Mouse (Mus musculus): ENCODE measurements around the gene Foxd2. TPM values are rescaled to one million over a fixed set of nuclear protein-coding genes. Genes with fewer than 3 reads are reported as not detected.
A peak's percentile ranks its signal among the peaks of the same experiment; 100 is the strongest.

Foxd2 gene
- polyA plus RNA-seq (2015; fragmentation: Nextera tagmentation; extraction: Ambion mirVana) = 0.07 TPM in 1 of 2 replicates, not detected in the other

DNA sequence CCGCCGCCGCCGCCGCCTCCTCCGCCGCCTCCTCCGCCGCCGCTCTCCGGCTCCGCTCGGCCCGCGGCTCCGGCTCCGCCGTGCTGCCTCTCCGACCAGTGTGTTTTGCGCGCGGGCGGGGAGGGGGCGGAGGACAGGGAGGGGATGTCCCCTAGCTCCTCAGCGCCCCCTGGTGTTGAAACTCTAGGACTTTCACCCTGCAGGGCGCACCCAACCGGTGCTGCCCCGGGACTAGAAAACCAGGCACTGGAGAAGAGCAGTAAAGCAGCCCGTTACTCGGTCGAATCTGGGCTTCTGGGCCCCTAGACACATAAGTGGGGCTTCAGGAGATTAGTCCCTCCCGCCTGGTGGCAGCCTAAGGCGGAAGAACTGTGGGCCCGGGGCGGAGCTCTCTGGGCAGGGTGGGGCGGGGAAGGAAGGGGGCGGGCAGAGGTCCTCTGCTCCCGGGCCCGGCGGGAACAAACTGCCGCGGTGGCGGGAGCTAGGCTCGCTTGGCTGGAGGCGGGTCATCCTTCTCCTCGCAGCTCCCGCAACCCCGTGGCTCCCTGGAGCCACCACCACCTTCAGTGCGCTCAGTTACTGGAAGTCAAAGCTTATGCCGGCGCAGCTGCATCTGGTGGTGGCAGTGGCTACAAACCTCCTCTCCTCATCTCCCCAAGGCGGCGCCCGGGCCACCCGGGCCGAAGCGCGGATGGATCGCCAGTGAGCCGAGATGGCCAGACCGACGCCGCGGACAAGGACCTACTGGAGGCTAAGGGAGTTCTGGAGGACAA lies at the start of gene Foxd2:
Foxd2 (minus strand) TSS at position 45 of the 773 bp plus-strand sequence.
- peaks cover 96% of the 10 kb centered on the region for H3K27me3 ChIP-seq (ENCODE audit: control insufficient read depth, insufficient read depth, low read length)
- peak; percentile 90 for ATAC-seq (replicated peaks; ENCODE audit: extremely low read depth, insufficient read depth, low FRiP score)
- peaks cover 3% of the 10 kb centered on the region for H3K4me1 ChIP-seq (ENCODE audit: control insufficient read depth, insufficient read depth, low read length)
- no peaks in the 10 kb centered on the region for H3K9me3 ChIP-seq (replicated peaks; ENCODE audit: control insufficient read depth, low read length)
- H3K36me3 ChIP-seq (ENCODE audit: control insufficient read depth, insufficient read depth) = no peaks in the 10 kb centered on the region
- peak within 1 kb of the TSS; percentile 49; the same call in 1 of the 2 replicates for H3K27ac ChIP-seq (ENCODE audit: low read length)
- H3K9ac ChIP-seq (ENCODE audit: low read length) = peak within 1 kb of the TSS; percentile 67
- H3K4me3 ChIP-seq (ENCODE audit: low read length) = peak within 1 kb of the TSS; percentile 62
- WGBS = under 1% methylated on average over 59 of the region's 64 CpGs
- peak within 1 kb of the TSS; percentile 97 for H3K4me2 ChIP-seq (ENCODE audit: low read depth, low read length)

DNA sequence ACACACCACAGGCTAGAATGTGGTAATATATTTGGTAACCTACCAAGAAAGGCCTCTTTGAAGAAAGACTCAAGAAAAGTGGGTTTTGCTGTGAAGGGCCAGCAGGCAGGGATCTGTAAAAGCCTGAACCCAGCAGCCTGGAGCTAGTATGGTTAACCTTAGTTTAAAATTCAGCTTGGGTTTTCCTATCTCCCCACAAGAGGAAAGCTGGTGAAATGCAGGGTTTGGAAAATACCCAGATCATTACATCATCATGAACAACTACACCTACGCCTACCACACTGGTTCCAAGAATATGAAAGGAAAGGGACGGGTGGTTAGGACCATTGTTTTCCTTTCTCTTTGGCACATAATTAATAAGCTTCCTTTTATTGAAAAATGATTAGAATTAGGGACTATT lies 49.6 kb upstream of the Foxd2 start:
- no peak for ATAC-seq (replicated peaks; ENCODE audit: extremely low read depth, insufficient read depth, low FRiP score)
- WGBS = 68% methylated on average over 2 of the region's 2 CpGs
- no peak overlapping the region for H3K9ac ChIP-seq (ENCODE audit: low read length)
- no peaks in the 10 kb centered on the region for H3K27me3 ChIP-seq (ENCODE audit: control insufficient read depth, insufficient read depth, low read length)
- H3K9me3 ChIP-seq (replicated peaks; ENCODE audit: control insufficient read depth, low read length) = no peaks in the 10 kb centered on the region
- H3K4me2 ChIP-seq (ENCODE audit: low read depth, low read length) = no peak overlapping the region
- H3K4me3 ChIP-seq (ENCODE audit: low read length) = no peak overlapping the region
- no peaks in the 10 kb centered on the region for H3K4me1 ChIP-seq (ENCODE audit: control insufficient read depth, insufficient read depth, low read length)
- peaks cover 9% of the 10 kb centered on the region for H3K36me3 ChIP-seq (ENCODE audit: control insufficient read depth, insufficient read depth)
- no peak overlapping the region for H3K27ac ChIP-seq (ENCODE audit: low read length)

DNA sequence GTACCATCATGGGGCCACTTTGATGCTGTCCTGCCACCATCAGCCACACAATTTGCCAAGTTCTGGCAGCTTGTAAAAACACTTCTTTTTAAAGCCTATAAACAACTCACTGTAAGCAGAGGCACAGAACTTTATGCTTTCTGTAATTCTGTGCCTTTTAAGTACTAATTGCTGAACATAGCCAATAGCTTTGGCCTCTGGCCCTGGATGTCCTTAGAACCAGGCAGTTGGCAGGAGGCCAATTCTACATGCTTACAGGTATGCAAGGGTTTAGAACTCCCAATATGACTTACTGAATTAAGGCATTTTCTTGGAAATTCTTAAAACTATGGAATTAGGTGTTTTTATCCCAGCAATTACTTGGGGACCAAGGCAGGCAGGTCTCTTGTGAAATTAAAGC lies 48.7 kb upstream of the Foxd2 start:
- no peaks in the 10 kb centered on the region for H3K27me3 ChIP-seq (ENCODE audit: control insufficient read depth, insufficient read depth, low read length)
- no peaks in the 10 kb centered on the region for H3K4me1 ChIP-seq (ENCODE audit: control insufficient read depth, insufficient read depth, low read length)
- H3K9ac ChIP-seq (ENCODE audit: low read length) = no peak overlapping the region
- no peak overlapping the region for H3K4me3 ChIP-seq (ENCODE audit: low read length)
- no peak overlapping the region for H3K4me2 ChIP-seq (ENCODE audit: low read depth, low read length)
- H3K36me3 ChIP-seq (ENCODE audit: control insufficient read depth, insufficient read depth) = peaks cover 4% of the 10 kb centered on the region
- H3K27ac ChIP-seq (ENCODE audit: low read length) = no peak overlapping the region
- no peak for ATAC-seq (replicated peaks; ENCODE audit: extremely low read depth, insufficient read depth, low FRiP score)
- H3K9me3 ChIP-seq (replicated peaks; ENCODE audit: control insufficient read depth, low read length) = no peaks in the 10 kb centered on the region

GRCm38 (mm10) chr4:114953172-114953571 lies 44.5 kb upstream of the Foxd2 start:
- H3K36me3 ChIP-seq (ENCODE audit: control insufficient read depth, insufficient read depth) = no peaks in the 10 kb centered on the region
- no peaks in the 10 kb centered on the region for H3K4me1 ChIP-seq (ENCODE audit: control insufficient read depth, insufficient read depth, low read length)
- 74% methylated on average over 3 of the region's 3 CpGs for WGBS
- no peak for ATAC-seq (replicated peaks; ENCODE audit: extremely low read depth, insufficient read depth, low FRiP score)
- no peaks in the 10 kb centered on the region for H3K9me3 ChIP-seq (replicated peaks; ENCODE audit: control insufficient read depth, low read length)
- no peak overlapping the region for H3K4me3 ChIP-seq (ENCODE audit: low read length)
- no peak overlapping the region for H3K27ac ChIP-seq (ENCODE audit: low read length)
- no peak overlapping the region for H3K9ac ChIP-seq (ENCODE audit: low read length)
- no peak overlapping the region for H3K4me2 ChIP-seq (ENCODE audit: low read depth, low read length)
- peaks cover 5% of the 10 kb centered on the region for H3K27me3 ChIP-seq (ENCODE audit: control insufficient read depth, insufficient read depth, low read length)

GRCm38 (mm10) chr4:114947852-114948481 lies 39.3 kb upstream of the Foxd2 start:
- Histone ChIP-seq H3K4me1 (ENCODE audit: control insufficient read depth, insufficient read depth, low read length) (no peaks in the 10 kb centered on the region), H3K4me3 (ENCODE audit: low read length) (no peak overlapping the region), H3K36me3 (ENCODE audit: control insufficient read depth, insufficient read depth) (no peaks in the 10 kb centered on the region), H3K9me3 (replicated peaks; ENCODE audit: control insufficient read depth, low read length) (no peaks in the 10 kb centered on the region), H3K27ac (ENCODE audit: low read length) (no peak overlapping the region), H3K9ac (ENCODE audit: low read length) (no peak overlapping the region), H3K27me3 (ENCODE audit: control insufficient read depth, insufficient read depth, low read length) (peaks cover 23% of the 10 kb centered on the region), H3K4me2 (ENCODE audit: low read depth, low read length) (no peak overlapping the region)
- ATAC-seq (replicated peaks; ENCODE audit: extremely low read depth, insufficient read depth, low FRiP score) = no peak
- WGBS = 54% methylated on average over 7 of the region's 7 CpGs

- no peak overlapping the region for H3K9ac ChIP-seq (ENCODE audit: low read length)
- peak; percentile 60 for ATAC-seq (replicated peaks; ENCODE audit: extremely low read depth, insufficient read depth, low FRiP score)
- WGBS = 27% methylated on average over 6 of the region's 6 CpGs
- no peak overlapping the region for H3K4me2 ChIP-seq (ENCODE audit: low read depth, low read length)
- H3K27ac ChIP-seq (ENCODE audit: low read length) = no peak overlapping the region
- H3K36me3 ChIP-seq (ENCODE audit: control insufficient read depth, insufficient read depth) = no peaks in the 10 kb centered on the region
- peaks cover 23% of the 10 kb centered on the region for H3K27me3 ChIP-seq (ENCODE audit: control insufficient read depth, insufficient read depth, low read length)
- no peak overlapping the region for H3K4me3 ChIP-seq (ENCODE audit: low read length)
- H3K4me1 ChIP-seq (ENCODE audit: control insufficient read depth, insufficient read depth, low read length) = no peaks in the 10 kb centered on the region
- H3K9me3 ChIP-seq (replicated peaks; ENCODE audit: control insufficient read depth, low read length) = no peaks in the 10 kb centered on the region
These were observed 38.7 kb upstream of the Foxd2 start for GRCm38 (mm10) chr4:114947395-114947794.

DNA sequence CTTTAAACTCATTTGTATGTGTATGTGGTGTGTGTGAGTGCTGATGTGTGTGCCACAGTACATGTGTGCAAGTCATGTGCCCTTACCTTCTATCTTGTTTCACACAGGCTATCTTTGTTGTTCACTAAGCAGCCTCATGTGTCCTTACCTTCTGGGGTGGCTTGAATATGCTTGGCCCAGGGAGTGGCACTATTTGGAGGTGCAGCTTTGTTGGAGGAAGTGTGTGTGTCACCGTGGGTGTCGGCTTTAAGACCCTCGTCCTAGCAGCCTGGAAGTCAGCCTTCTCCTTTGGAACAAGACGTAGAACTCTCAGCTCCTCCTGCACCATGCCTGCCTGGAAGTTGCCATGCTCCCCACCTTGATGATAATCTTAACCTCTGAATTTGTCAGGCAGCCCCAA lies 37.7 kb upstream of the Foxd2 start:
- WGBS = 77% methylated on average over 4 of the region's 4 CpGs
- no peak overlapping the region for H3K4me2 ChIP-seq (ENCODE audit: low read depth, low read length)
- H3K9me3 ChIP-seq (replicated peaks; ENCODE audit: control insufficient read depth, low read length) = no peaks in the 10 kb centered on the region
- H3K27ac ChIP-seq (ENCODE audit: low read length) = no peak overlapping the region
- no peak overlapping the region for H3K9ac ChIP-seq (ENCODE audit: low read length)
- H3K27me3 ChIP-seq (ENCODE audit: control insufficient read depth, insufficient read depth, low read length) = peaks cover 25% of the 10 kb centered on the region
- no peak overlapping the region for H3K4me3 ChIP-seq (ENCODE audit: low read length)
- no peaks in the 10 kb centered on the region for H3K4me1 ChIP-seq (ENCODE audit: control insufficient read depth, insufficient read depth, low read length)
- H3K36me3 ChIP-seq (ENCODE audit: control insufficient read depth, insufficient read depth) = no peaks in the 10 kb centered on the region
- no peak for ATAC-seq (replicated peaks; ENCODE audit: extremely low read depth, insufficient read depth, low FRiP score)

DNA sequence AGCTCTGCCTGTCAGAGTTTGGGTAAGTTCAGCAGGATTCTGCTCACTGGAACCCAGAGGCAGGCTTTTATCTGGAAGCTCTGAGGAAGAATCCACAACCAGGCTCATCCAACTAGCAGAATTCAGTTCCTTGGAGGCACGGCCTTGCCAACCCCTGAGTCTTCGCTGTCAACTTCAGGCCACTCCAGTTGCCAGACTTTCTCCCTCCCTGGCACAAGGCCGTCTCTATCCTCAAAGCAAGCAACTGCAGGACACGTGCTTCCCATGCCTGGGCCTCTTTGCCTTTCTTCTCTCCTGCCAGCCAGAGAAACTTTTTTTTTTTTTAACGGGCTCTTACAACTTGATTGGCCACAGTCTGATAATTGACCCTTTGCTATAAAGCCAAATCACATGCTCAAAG lies 36.3 kb upstream of the Foxd2 start:
- Histone ChIP-seq H3K4me2 (ENCODE audit: low read depth, low read length) (no peak overlapping the region), H3K4me3 (ENCODE audit: low read length) (no peak overlapping the region), H3K9me3 (replicated peaks; ENCODE audit: control insufficient read depth, low read length) (no peaks in the 10 kb centered on the region), H3K4me1 (ENCODE audit: control insufficient read depth, insufficient read depth, low read length) (no peaks in the 10 kb centered on the region), H3K9ac (ENCODE audit: low read length) (no peak overlapping the region), H3K36me3 (ENCODE audit: control insufficient read depth, insufficient read depth) (no peaks in the 10 kb centered on the region), H3K27ac (ENCODE audit: low read length) (no peak overlapping the region), H3K27me3 (ENCODE audit: control insufficient read depth, insufficient read depth, low read length) (peaks cover 25% of the 10 kb centered on the region)
- ATAC-seq (replicated peaks; ENCODE audit: extremely low read depth, insufficient read depth, low FRiP score) = no peak
- WGBS = 43% methylated on average over 5 of the region's 5 CpGs

- no peak overlapping the region for H3K4me2 ChIP-seq (ENCODE audit: low read depth, low read length)
- 67% methylated on average over 8 of the region's 8 CpGs for WGBS
- no peak overlapping the region for H3K27ac ChIP-seq (ENCODE audit: low read length)
- no peak overlapping the region for H3K9ac ChIP-seq (ENCODE audit: low read length)
- H3K4me3 ChIP-seq (ENCODE audit: low read length) = no peak overlapping the region
- no peaks in the 10 kb centered on the region for H3K4me1 ChIP-seq (ENCODE audit: control insufficient read depth, insufficient read depth, low read length)
- peaks cover 23% of the 10 kb centered on the region for H3K27me3 ChIP-seq (ENCODE audit: control insufficient read depth, insufficient read depth, low read length)
- no peak for ATAC-seq (replicated peaks; ENCODE audit: extremely low read depth, insufficient read depth, low FRiP score)
- H3K36me3 ChIP-seq (ENCODE audit: control insufficient read depth, insufficient read depth) = no peaks in the 10 kb centered on the region
- H3K9me3 ChIP-seq (replicated peaks; ENCODE audit: control insufficient read depth, low read length) = no peaks in the 10 kb centered on the region
These were observed 33.9 kb upstream of the Foxd2 start for GRCm38 (mm10) chr4:114942583-114942982.

Measured in heart, embryonic 16.5 days (tissue).